Mouse (Mus musculus) liver, postnatal 0 days (tissue): ENCODE data around the gene Polr1a.

ENCODE experiments used
- CTCF ChIP-seq: sonication (generic); IDR thresholded peaks from 2 replicates; pipeline ENCODE4 v1.5.1; 2016; ENCODE audit warnings: antibody characterized with exemption, low read depth
- EP300 ChIP-seq: IDR thresholded peaks from 2 replicates; pipeline ENCODE4 v1.6.1; 2016; ENCODE audit warnings: antibody characterized with exemption, low read depth, mild to moderate bottlenecking

GRCm38 (mm10) chr6:71990371-71990837 lies 81.6 kb downstream of the Polr1a start:
- TF ChIP-seq CTCF, result no peak
- TF ChIP-seq EP300, result no peak
